In genomic region chr2:153241250-153242014, GRCm38 (mm10) we compare ENCODE assay signal across 1 mouse cellular context.
TF ChIP-seq lines count a peak whose summit lies in the region.

TSS of gene Plagl2 (minus strand) at chr2:153241426.
TSS of gene Pofut1 (plus strand) at chr2:153241533.

TF ChIP-seq in MEL, 35 proteins besides CTCF, POLR2A, EP300 and RAD21 (continued from another document):
- TF ChIP-seq MAX (IDR thresholded peaks at IDR 0.05; ENCODE audit: low read length) = no peak; the same call in 1 of the 2 replicates
- TF ChIP-seq ZC3H11A (IDR thresholded peaks at IDR 0.05; ENCODE audit: low read depth, low read length) = no peak
- TF ChIP-seq MXI1 (IDR thresholded peaks at IDR 0.05; ENCODE audit: low read depth, low read length) = peak; percentile 1; the same call in 1 of the 2 replicates
- TF ChIP-seq BHLHE40 (IDR thresholded peaks at IDR 0.05; ENCODE audit: borderline replicate concordance, low read depth, low read length) = no peak
- peak; percentile 62 for TF ChIP-seq MAZ (IDR thresholded peaks at IDR 0.05; ENCODE audit: low read depth, low read length)
- TF ChIP-seq RCOR1 (IDR thresholded peaks at IDR 0.05; ENCODE audit: low read depth, low read length) = no peak
- no peak for TF ChIP-seq ZKSCAN1 (IDR thresholded peaks at IDR 0.05; ENCODE audit: low read depth, low read length)
- TF ChIP-seq USF1 (IDR thresholded peaks at IDR 0.05; ENCODE audit: low read depth, low read length) = no peak
- no peak for TF ChIP-seq POLR2AphosphoS2 (IDR thresholded peaks at IDR 0.05; ENCODE audit: low read length)
- TF ChIP-seq ZNF384 (IDR thresholded peaks at IDR 0.05; ENCODE audit: low read depth, low read length) = no peak
